Mouse (Mus musculus) heart, postnatal 4 days (tissue): ENCODE data around the gene Marc2. TPM values are rescaled to one million over a fixed set of nuclear protein-coding genes. Genes with fewer than 3 reads are reported as not detected.

ENCODE experiments used
- DNase-seq: peaks from one replicate; pipeline ENCODE4 v3.0.0; 2021
- total RNA-seq, 2 experiments: library from RNA; stranded (reverse); gene quantifications; 2 replicates each; pipeline ENCODE4 v1.2.3; 2021

Marc2 gene
- 100 to 1,000 TPM; 167 to 178 TPM for total RNA-seq

GRCm38 (mm10) chr1:184846092-184846750 lies at the start of gene Marc2:
Marc2 (minus strand) TSS chr1:184846451.
- DNase-seq, result no peak

- DNase-seq, result no peak
Observed at GRCm38 (mm10) chr1:184891998-184892397, 45.7 kb upstream of the Marc2 start.

GRCm38 (mm10) chr1:184889454-184889853 lies 43.2 kb upstream of the Marc2 start:
- no peak for DNase-seq

GRCm38 (mm10) chr1:184886160-184886559 lies 39.9 kb upstream of the Marc2 start:
- DNase-seq, result no peak

- peak; percentile 79 for DNase-seq
Observed at GRCm38 (mm10) chr1:184882281-184883268, 36.3 kb upstream of the Marc2 start, which contains the start of gene C130074G19Rik. C130074G19Rik (minus strand) TSS chr1:184883218.

- DNase-seq, result no peak
Observed at GRCm38 (mm10) chr1:184881861-184882260, 35.6 kb upstream of the Marc2 start.

GRCm38 (mm10) chr1:184881211-184881610 lies 35.0 kb upstream of the Marc2 start:
- no peak for DNase-seq

- no peak for DNase-seq
Observed at GRCm38 (mm10) chr1:184878860-184879259, 32.6 kb upstream of the Marc2 start.

GRCm38 (mm10) chr1:184877306-184877705 lies 31.1 kb upstream of the Marc2 start:
- DNase-seq, result no peak

- no peak for DNase-seq
Observed at GRCm38 (mm10) chr1:184873910-184874309, 27.7 kb upstream of the Marc2 start.

- no peak for DNase-seq
Observed at GRCm38 (mm10) chr1:184872069-184872819, 26.0 kb upstream of the Marc2 start.

- DNase-seq, result no peak
Observed at GRCm38 (mm10) chr1:184871506-184871905, 25.3 kb upstream of the Marc2 start.

- DNase-seq, result no peak
Observed at GRCm38 (mm10) chr1:184870646-184871385, 24.6 kb upstream of the Marc2 start.

GRCm38 (mm10) chr1:184869939-184870565 lies 23.8 kb upstream of the Marc2 start:
- DNase-seq, result peak; percentile 33

GRCm38 (mm10) chr1:184867640-184868120 lies 21.4 kb upstream of the Marc2 start:
- DNase-seq, result no peak

GRCm38 (mm10) chr1:184864381-184864801 lies 18.1 kb upstream of the Marc2 start:
- DNase-seq, result peak; percentile 53

- no peak for DNase-seq
Observed at GRCm38 (mm10) chr1:184862636-184863035, 16.4 kb upstream of the Marc2 start.

- DNase-seq, result no peak
Observed at GRCm38 (mm10) chr1:184861551-184861950, 15.3 kb upstream of the Marc2 start.

GRCm38 (mm10) chr1:184860276-184860675 lies 14.0 kb upstream of the Marc2 start:
- DNase-seq, result no peak

- no peak for DNase-seq
Observed at GRCm38 (mm10) chr1:184858253-184858652, 12.0 kb upstream of the Marc2 start.

GRCm38 (mm10) chr1:184857216-184857615 lies 11.0 kb upstream of the Marc2 start:
- no peak for DNase-seq
